Comparison of ENCODE assay signal across 9 mouse cellular contexts in the genomic region with DNA sequence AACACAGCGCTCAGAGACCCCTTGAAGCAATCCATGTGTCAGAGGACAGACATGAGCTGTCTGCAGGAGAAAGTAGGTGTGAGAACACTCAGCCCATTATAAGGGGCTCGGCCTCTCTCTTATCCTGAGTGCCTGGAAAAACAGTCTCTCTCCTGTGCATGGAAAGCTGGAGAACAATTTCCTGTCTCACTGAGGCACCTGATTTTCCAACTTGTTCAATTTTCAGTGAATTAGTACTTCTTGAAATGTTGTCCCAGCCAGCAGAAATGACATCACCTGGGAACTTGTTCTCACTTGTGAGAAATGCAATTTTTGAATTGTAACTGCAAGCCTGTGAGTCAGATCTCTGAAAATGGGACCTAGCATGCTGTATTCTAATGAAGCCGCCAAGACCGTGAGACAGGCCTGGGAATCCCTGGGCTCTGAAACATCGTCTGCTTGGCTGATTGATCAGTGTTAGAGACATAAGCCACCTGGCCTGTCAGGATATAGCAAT. TPM values are rescaled to one million over a fixed set of nuclear protein-coding genes. Genes with fewer than 3 reads are reported as not detected.
DNase-seq lines count a peak whose midpoint lies in the region; ATAC-seq lines count a peak whose summit lies in the region.
"Had no signal": no experiment of that assay in that cellular context is flagged by ENCODE, and none has a peak within 500 bp of the region (broad histone marks: within the 10 kb centered on the region; RNA-seq: fewer than 3 reads in every experiment).

No protein-coding gene starts in this region.

- peaks cover 5% of the 10 kb centered on the region; the same call in 1 of the 2 replicates for H3K9me3 ChIP-seq in heart, embryonic 10.5 days
- no peaks in the 10 kb centered on the region for H3K9me3 ChIP-seq in forebrain, embryonic 14.5 days (replicated peaks; ENCODE audit: control insufficient read depth, low read length)

- H3K4me2 ChIP-seq in forebrain, embryonic 14.5 days (ENCODE audit: low read length) = no peak overlapping the region

- H3K27ac ChIP-seq in heart, embryonic 10.5 days = peak overlapping the region; percentile 84
- no peak overlapping the region for H3K27ac ChIP-seq in forebrain, embryonic 14.5 days (ENCODE audit: low read depth, low read length)
- H3K27ac ChIP-seq: macrophage had no signal

- H3K36me3 ChIP-seq in heart, embryonic 10.5 days = peaks cover 2% of the 10 kb centered on the region; the same call in 1 of the 2 replicates
- no peaks in the 10 kb centered on the region for H3K36me3 ChIP-seq in forebrain, embryonic 14.5 days (ENCODE audit: control insufficient read depth, insufficient read depth, low read length)
- H3K36me3 ChIP-seq: G1E had no signal

- ATAC-seq in forebrain, embryonic 14.5 days = no peak
- ATAC-seq in megakaryocyte-erythroid progenitor cell, adult 5-6 weeks (replicated peaks; ENCODE audit: low FRiP score, low TSS enrichment, poor library complexity, severe bottlenecking) = no peak

- no peaks in the 10 kb centered on the region for H3K27me3 ChIP-seq in heart, embryonic 10.5 days (ENCODE audit: insufficient read depth, poor library complexity, severe bottlenecking)
- no peaks in the 10 kb centered on the region for H3K27me3 ChIP-seq in forebrain, embryonic 14.5 days (replicated peaks; ENCODE audit: control insufficient read depth, insufficient read depth, low read length)

- WGBS in heart, embryonic 10.5 days = 9% methylated on average over 5 of the region's 5 CpGs
- 62% methylated on average over 5 of the region's 5 CpGs for whole genome bisulfite sequencing in forebrain, embryonic 14.5 days

- DNase-seq in urinary bladder, postnatal 14 days (ENCODE audit: low spot score) = peak; percentile 11
- DNase-seq in urinary bladder, postnatal 10 days (ENCODE audit: low spot score) = no peak
- peak; percentile 87 for DNase-seq in heart, embryonic 10.5 days (ENCODE audit: low spot score)
- peak; percentile 43 to 53 for DNase-seq in lung, adult 18-20 months
- DNase-seq in adrenal gland, adult (ENCODE audit: inconsistent age in 2 of 2, low spot score in 1 of 2) = no peak
- DNase-seq in forebrain, embryonic 14.5 days (ENCODE audit: low spot score) = no peak

- no peak overlapping the region for H3K9ac ChIP-seq in forebrain, embryonic 14.5 days (ENCODE audit: low read length)

- H3K4me1 ChIP-seq in heart, embryonic 10.5 days = peaks cover 18% of the 10 kb centered on the region
- no peaks in the 10 kb centered on the region for H3K4me1 ChIP-seq in forebrain, embryonic 14.5 days (ENCODE audit: control insufficient read depth, insufficient read depth, low read length)

- no peak overlapping the region for H3K4me3 ChIP-seq in heart, embryonic 10.5 days
- no peak overlapping the region for H3K4me3 ChIP-seq in forebrain, embryonic 14.5 days (ENCODE audit: low read depth, low read length)

RNA-seq across cellular contexts. Expression of a gene that starts 28.2 kb away (rescaled TPM):
- polyA plus RNA-seq in heart, embryonic 10.5 days (2016; fragmentation: Nextera tagmentation; extraction: Ambion mirVana) = 150 and 200 TPM in 2 replicates
- 42.9 and 46.1 TPM in 2 replicates for polyA plus RNA-seq in forebrain, embryonic 14.5 days (2014; fragmentation: Nextera tagmentation; extraction: Ambion mirVana)
- total RNA-seq in megakaryocyte-erythroid progenitor cell, adult 5-6 weeks (2014; fragmentation: Nextera tagmentation) = 13.8 and 24.6 TPM in 2 replicates
- 14.1 and 25.9 TPM in 2 replicates for total RNA-seq in megakaryocyte-erythroid progenitor cell, adult 5-6 weeks (2017)

Comparison
In these comparisons a context has a peak if more than half of its experiments do, and no peak if none do; other contexts are left out.
1. DNase-seq: peak in urinary bladder, postnatal 14 days (single experiment), heart, embryonic 10.5 days (single experiment) and lung, adult 18-20 months (2 of 2); none in urinary bladder, postnatal 10 days (single experiment), adrenal gland, adult (0 of 2) and forebrain, embryonic 14.5 days (single experiment).